Mouse (Mus musculus): Measurements from ENCODE around the gene Zfp365.

DNA sequence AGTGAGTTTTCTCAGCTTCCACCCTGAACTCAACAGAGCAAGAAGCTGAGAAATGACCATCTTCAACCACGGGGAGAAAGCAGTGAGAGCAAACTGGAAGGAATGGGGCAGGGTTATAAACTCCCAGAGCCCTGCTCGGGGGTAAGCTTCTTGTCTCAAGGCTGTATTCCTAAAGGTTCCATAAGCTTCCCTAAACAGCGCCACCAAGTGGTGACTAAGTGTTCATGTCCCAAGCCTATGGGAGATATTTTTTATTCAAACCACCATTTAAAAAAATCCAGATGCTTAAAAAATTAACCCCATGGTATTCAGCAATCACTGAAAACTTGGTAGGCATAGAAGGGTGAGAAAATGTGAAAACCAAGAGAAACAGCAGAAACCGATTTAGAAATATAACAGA is 18.9 kb upstream of the Zfp365 start:
- TF ChIP-seq CTCF (IDR thresholded peaks at IDR 0.05; ENCODE audit: insufficient read depth, low read length), result no peak
- no peak for TF ChIP-seq POLR2A (IDR thresholded peaks at IDR 0.05; ENCODE audit: borderline replicate concordance, extremely low read depth, low read depth, low read length)

Measured in lung, adult 2 months (tissue).